Mouse (Mus musculus) intestine, embryonic 14.5 days (tissue): ENCODE results near the gene Timm44. TPM values are rescaled to one million over a fixed set of nuclear protein-coding genes. Genes with fewer than 3 reads are reported as not detected.

Experiments
- ATAC-seq: fragments of 200-750 bp; cut with Nextera tagmentation; replicated peaks from 2 replicates; pipeline ENCODE4 v1.8.0; 2017; ENCODE audit warnings: low read depth, moderate number of reproducible peaks, moderate TSS enrichment, moderate library complexity; ENCODE audit not compliant: low FRiP score, low TSS enrichment
- DNase-seq: peaks from one replicate; pipeline ENCODE4 v3.0.0-alpha.2; 2018; ENCODE audit warnings: low spot score
- H3K27ac ChIP-seq: fragments of 300-500 bp; sonication (generic); 2 replicates; pipeline ENCODE4 v1.5.1; 2014; ENCODE audit warnings: low read depth, mild to moderate bottlenecking, control low read depth
- H3K27me3 ChIP-seq: fragments of 300-500 bp; sonication (generic); replicated peaks from 2 replicates; pipeline ENCODE4 v1.6.1; 2014; ENCODE audit warnings: low read length, control low read depth; ENCODE audit not compliant: control insufficient read depth, insufficient read depth
- H3K36me3 ChIP-seq: fragments of 300-500 bp; sonication (generic); 2 replicates; pipeline ENCODE4 v1.6.1; 2014; ENCODE audit warnings: low read length, control low read depth; ENCODE audit not compliant: control insufficient read depth, insufficient read depth
- H3K4me1 ChIP-seq: fragments of 300-500 bp; sonication (generic); replicated peaks from 2 replicates; pipeline ENCODE4 v1.6.1; 2014; ENCODE audit warnings: low read length, control low read depth, mixed read lengths; ENCODE audit not compliant: control insufficient read depth, insufficient read depth
- H3K4me2 ChIP-seq: fragments of 300-500 bp; sonication (generic); 2 replicates; pipeline ENCODE4 v1.6.1; 2014; ENCODE audit warnings: low read length
- H3K4me3 ChIP-seq: fragments of 300-500 bp; sonication (generic); 2 replicates; pipeline ENCODE4 v1.5.1; 2014; ENCODE audit warnings: low read depth, low read length, control low read depth, mixed read lengths
- H3K9ac ChIP-seq: fragments of 300-500 bp; sonication (generic); 2 replicates; pipeline ENCODE4 v1.6.1; 2014; ENCODE audit warnings: mild to moderate bottlenecking, low read length
- H3K9me3 ChIP-seq: fragments of 300-500 bp; sonication (generic); 2 replicates; pipeline ENCODE4 v1.6.1; 2016; ENCODE audit warnings: low read length, control low read depth; ENCODE audit not compliant: control insufficient read depth
- WGBS: fragments of 180-500 bp; shearing (Covaris S2); extraction: QIAGEN DNeasy Blood & Tissue Kit; methylation state at CpG from one replicate; pipeline ENCODE4 v1.1.7; 2014; 5-methylcytosine and 5-hydroxymethylcytosine counted together
- polyA plus RNA-seq: library from polyadenylated mRNA; unstranded; fragments of >200 nt; fragmentation: Nextera tagmentation; extraction: Ambion mirVana; gene quantifications from 2 replicates; pipeline ENCODE4 v1.2.1, GENCODE M21; 2014

Timm44 gene
- polyA plus RNA-seq, 1 experiment from 2014 or later, result 89.8 TPM

DNA sequence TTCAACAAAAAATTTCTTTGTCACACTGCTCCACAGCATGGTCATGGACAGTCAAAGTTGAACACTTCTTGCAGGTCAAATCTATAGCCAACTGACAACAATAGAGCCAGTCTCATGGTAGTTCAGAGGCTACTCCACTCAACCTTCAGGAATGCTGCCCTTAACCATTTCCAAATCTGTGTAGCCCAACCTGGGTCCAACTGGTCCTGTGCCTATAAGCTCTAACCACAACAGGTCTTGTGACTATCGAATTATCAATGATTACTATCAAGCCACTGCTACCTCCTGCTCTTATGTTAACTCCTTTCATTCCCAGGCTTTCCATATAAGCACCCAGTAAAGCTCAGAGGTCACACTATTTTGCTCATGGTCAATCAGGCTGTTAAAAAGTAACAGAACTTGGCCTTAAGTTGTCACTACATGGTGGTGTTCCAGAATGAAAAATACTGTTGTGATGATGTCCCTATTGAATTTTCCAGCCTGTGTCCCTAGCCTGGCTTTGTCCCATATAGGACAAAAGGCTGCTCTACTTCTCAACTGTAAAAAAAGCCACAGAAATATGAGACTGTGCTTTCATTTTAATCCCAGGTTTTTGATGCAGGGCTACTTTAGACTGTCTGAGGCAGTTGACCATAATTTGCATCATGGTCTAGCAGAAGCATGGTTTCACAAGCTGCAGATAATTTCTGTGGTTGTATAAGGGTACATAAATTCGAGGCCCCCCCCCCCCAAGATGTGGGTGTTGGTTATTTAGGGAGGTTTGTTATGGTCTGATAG lies 43.3 kb upstream of the Timm44 start:
- Histone ChIP-seq H3K4me2 (no peak overlapping the region), H3K4me1 (peaks cover 24% of the 10 kb centered on the region), H3K4me3 (no peak overlapping the region), H3K27ac (no peak overlapping the region), H3K9ac (no peak overlapping the region), H3K36me3 (peaks cover 27% of the 10 kb centered on the region), H3K27me3 (no peaks in the 10 kb centered on the region), H3K9me3 (no peaks in the 10 kb centered on the region)
- ATAC-seq (no peak), DNase-seq (no peak)
- WGBS, result 82% methylated on average over 2 of the region's 2 CpGs

DNA sequence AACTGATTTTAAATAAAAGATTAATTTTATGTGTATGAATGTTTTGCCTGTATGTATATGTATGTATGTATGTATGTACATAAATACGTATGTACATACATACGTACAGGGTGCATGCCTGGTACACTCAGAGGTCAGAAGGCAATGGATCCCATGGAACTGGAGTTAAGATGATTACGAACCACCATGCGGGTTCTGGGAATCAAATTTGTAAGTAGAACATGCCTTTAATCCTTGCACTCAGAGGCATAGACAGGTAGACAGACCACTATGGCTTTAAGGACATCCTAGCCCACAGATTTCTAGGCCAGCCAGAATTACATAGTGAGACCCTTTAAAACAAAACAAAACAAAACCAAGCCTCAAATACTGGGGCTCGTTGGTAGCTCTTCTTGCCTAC lies 42.4 kb upstream of the Timm44 start:
- ATAC-seq, result no peak
- no peak overlapping the region for H3K4me3 ChIP-seq
- WGBS, result 88% methylated on average over 5 of the region's 5 CpGs
- no peaks in the 10 kb centered on the region for H3K9me3 ChIP-seq
- H3K27me3 ChIP-seq, result no peaks in the 10 kb centered on the region
- no peak for DNase-seq
- H3K36me3 ChIP-seq, result peaks cover 27% of the 10 kb centered on the region
- peaks cover 17% of the 10 kb centered on the region for H3K4me1 ChIP-seq
- no peak overlapping the region for H3K27ac ChIP-seq
- H3K9ac ChIP-seq, result no peak overlapping the region
- no peak overlapping the region for H3K4me2 ChIP-seq

DNA sequence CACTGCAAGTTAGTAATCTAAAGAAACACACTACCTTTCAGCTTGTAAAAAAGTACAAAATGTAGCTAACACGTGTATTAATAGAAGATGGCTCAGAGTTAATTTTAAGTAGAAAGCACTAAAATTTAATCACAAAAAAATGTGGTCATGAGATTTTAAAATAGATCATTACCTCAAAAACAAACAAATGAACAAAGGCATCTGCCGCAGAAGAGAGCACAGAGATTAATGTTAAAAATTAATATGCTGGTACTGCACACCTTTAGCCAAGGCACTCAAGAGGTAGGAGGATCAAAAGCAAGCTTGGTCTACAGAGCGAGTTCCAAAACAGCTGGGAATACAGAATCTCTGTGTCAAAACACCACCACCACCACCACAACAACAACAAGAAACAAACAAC lies 39.1 kb upstream of the Timm44 start:
- H3K4me1 ChIP-seq, result 0 out of 2 replicates have a peak, but pooled peaks cover 2% of the 10 kb centered on the region
- DNase-seq (no peak), ATAC-seq (no peak)
- WGBS, result 92% methylated on average over 3 of the region's 3 CpGs
- H3K36me3 ChIP-seq, result peaks cover 30% of the 10 kb centered on the region
- no peak overlapping the region for H3K27ac ChIP-seq
- no peak overlapping the region for H3K9ac ChIP-seq
- H3K4me2 ChIP-seq, result no peak overlapping the region
- no peak overlapping the region for H3K4me3 ChIP-seq
- no peaks in the 10 kb centered on the region for H3K27me3 ChIP-seq
- H3K9me3 ChIP-seq, result no peaks in the 10 kb centered on the region

DNA sequence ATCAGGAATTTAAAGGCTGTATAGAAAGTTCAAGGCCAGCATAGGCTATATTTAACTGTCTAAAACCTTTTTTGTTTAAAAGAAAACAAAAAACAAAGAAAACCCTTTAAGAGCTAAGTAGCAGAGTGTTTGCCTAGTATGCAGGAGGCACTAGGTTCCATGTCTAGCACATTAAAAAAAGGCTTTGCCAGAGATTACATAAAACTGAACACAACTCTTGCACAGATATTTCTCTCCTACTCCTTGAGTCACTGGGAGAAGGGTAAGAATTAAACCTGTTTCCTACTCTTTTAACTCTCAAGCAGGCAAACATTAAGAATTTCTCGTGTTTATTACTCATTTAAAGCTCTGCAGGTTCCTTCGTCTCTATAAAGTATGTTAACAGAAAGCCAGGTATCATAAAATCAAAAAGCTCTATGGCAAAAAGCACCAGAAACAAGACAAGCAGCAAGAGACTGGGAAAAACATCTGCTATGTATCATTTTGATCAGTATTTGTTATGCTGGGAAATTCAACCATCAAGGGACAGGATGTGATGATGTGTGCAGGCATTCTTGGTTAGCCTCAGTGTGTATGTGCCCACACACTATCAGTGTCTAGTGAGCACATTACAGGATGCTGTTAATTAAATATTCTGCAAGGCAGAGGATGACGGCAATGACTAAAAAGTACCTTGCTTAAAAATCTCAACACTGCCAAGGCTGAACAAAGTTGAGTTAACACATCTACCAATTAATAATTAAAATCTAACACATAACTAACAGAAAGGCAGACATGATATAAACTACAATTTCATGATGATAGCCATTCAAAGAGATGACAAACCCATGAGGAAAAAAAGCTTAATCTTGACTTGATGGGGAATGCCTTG lies 37.8 kb upstream of the Timm44 start:
- WGBS, result 65% methylated on average over 3 of the region's 3 CpGs

DNA sequence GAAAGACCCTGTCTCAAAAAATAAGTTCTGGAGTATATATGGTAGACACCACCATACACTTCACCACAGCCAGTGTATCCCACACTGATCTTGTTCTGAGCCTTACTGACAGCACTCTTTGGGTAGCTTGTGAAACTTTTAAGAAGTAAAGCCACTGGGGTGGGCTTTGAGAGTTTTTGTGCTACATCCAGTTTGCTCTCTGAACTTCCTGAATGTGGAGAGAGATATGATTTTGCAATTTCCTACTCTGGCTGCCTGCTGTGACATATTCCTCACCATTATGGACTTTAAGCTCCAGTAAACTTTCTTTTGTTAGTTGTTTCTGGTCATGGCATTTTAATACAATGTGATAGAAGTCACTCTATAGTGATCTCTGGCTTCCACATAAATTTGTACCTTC lies 36.4 kb upstream of the Timm44 start:
- H3K27me3 ChIP-seq, result no peaks in the 10 kb centered on the region
- no peak overlapping the region for H3K9ac ChIP-seq
- no peak for DNase-seq
- no peak overlapping the region for H3K4me2 ChIP-seq
- peaks cover 52% of the 10 kb centered on the region for H3K36me3 ChIP-seq
- ATAC-seq, result no peak
- no peak overlapping the region for H3K4me3 ChIP-seq
- H3K9me3 ChIP-seq, result no peaks in the 10 kb centered on the region
- no peaks in the 10 kb centered on the region for H3K4me1 ChIP-seq
- H3K27ac ChIP-seq, result no peak overlapping the region

More for the DNA sequence above, 37.8 kb upstream of the Timm44 start:
- no peak overlapping the region for H3K27ac ChIP-seq
- no peaks in the 10 kb centered on the region for H3K27me3 ChIP-seq
- no peaks in the 10 kb centered on the region for H3K9me3 ChIP-seq
- ATAC-seq (no peak), DNase-seq (no peak)
- no peak overlapping the region for H3K4me3 ChIP-seq
- H3K4me2 ChIP-seq, result no peak overlapping the region
- H3K36me3 ChIP-seq, result peaks cover 40% of the 10 kb centered on the region
- H3K9ac ChIP-seq, result no peak overlapping the region
- H3K4me1 ChIP-seq, result no peaks in the 10 kb centered on the region

DNA sequence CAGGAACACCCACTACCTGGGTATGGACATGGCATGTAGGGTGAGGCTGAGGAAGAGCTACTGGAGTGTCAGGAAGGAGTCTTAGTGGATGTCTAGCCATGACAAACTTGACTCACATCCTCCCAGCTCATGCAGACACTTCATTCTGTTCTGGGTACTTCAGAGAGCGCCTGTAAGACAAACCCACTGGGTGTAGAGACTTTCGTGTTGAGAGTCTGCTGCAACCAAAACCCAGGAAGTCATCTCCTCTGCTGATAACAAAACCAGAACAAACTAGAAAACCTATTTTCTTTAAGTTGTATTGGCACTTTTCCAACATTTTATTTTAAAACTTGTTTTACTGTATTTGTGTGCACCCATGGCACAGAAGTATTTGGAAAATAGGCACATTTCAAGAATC lies 30.1 kb upstream of the Timm44 start:
- ATAC-seq, result no peak
- Histone ChIP-seq H3K4me1 (no peaks in the 10 kb centered on the region), H3K27ac (no peak overlapping the region), H3K27me3 (no peaks in the 10 kb centered on the region), H3K4me2 (no peak overlapping the region), H3K9me3 (no peaks in the 10 kb centered on the region), H3K9ac (no peak overlapping the region), H3K36me3 (peaks cover 96% of the 10 kb centered on the region), H3K4me3 (no peak overlapping the region)
- 81% methylated on average over 2 of the region's 2 CpGs for WGBS
- no peak for DNase-seq

DNA sequence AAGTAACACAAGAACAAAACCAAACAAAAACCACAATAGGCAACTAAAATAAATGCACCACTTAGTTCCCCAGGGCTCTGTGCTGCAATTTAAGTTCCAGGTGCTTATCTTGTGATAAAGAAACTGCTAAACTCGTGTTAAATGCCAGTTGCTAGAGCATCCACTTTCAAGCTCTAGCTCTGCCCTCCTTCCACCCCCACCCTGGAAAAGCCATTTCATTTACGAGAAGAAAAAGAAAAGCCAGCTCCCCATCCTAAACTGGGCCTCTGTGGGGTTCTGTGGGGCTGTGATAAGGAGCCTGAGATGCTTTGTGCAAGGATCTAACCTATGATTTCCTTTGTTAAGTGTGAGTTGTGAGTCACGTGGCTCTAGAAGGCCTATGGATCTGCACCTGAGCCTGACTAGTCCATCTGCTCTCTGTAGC lies 28.4 kb upstream of the Timm44 start:
- Histone ChIP-seq H3K9me3 (no peaks in the 10 kb centered on the region), H3K4me2 (no peak overlapping the region), H3K27me3 (no peaks in the 10 kb centered on the region), H3K27ac (no peak overlapping the region), H3K4me1 (no peaks in the 10 kb centered on the region), H3K36me3 (peaks cover 98% of the 10 kb centered on the region), H3K9ac (no peak overlapping the region), H3K4me3 (no peak overlapping the region)
- ATAC-seq, result no peak
- 83% methylated on average over 3 of the region's 3 CpGs for WGBS
- no peak for DNase-seq

DNA sequence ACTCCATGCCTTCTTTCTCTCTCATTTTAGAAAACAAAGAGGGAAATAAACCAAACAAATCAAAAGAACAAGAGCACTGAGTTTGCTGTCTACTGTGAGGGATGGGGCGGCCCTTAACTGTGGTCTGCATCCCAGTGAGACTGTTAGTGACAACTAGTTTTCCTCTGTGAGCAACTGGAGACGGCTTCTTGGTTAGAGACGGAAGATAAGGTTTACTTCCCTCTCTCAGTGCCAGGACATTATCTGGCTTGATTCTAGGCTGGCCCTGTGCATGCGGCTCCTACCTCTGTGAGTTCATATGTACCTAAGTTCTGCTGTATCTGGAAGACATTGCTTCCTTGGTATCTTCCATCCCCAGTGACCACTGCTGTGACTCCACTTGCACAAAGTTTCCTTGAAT lies 22.1 kb upstream of the Timm44 start:
- H3K36me3 ChIP-seq, result peaks cover 100% of the 10 kb centered on the region

More for the DNA sequence above, 22.1 kb upstream of the Timm44 start:
- Histone ChIP-seq H3K4me1 (no peaks in the 10 kb centered on the region), H3K27ac (no peak overlapping the region), H3K9ac (no peak overlapping the region), H3K4me2 (no peak overlapping the region), H3K27me3 (no peaks in the 10 kb centered on the region), H3K4me3 (no peak overlapping the region), H3K9me3 (no peaks in the 10 kb centered on the region)
- DNase-seq (no peak), ATAC-seq (no peak)
- WGBS, result 93% methylated on average over 4 of the region's 4 CpGs
